Mouse (Mus musculus): ENCODE measurements around the gene Hoxd10. TPM values are rescaled to one million over a fixed set of nuclear protein-coding genes. Genes with fewer than 3 reads are reported as not detected.

Hoxd10 gene
- total RNA-seq, 2 experiments from 2014 or later: not detected

GRCm38 (mm10) chr2:74726973-74727639 is 35.4 kb downstream of the Hoxd10 start:
- DNase-seq (ENCODE audit: extremely low spot score in 1 of 2, low spot score in 1 of 2): no peak

GRCm38 (mm10) chr2:74727640-74728302 is 36.0 kb downstream of the Hoxd10 start:
- DNase-seq (ENCODE audit: extremely low spot score in 1 of 2, low spot score in 1 of 2): no peak

DNA sequence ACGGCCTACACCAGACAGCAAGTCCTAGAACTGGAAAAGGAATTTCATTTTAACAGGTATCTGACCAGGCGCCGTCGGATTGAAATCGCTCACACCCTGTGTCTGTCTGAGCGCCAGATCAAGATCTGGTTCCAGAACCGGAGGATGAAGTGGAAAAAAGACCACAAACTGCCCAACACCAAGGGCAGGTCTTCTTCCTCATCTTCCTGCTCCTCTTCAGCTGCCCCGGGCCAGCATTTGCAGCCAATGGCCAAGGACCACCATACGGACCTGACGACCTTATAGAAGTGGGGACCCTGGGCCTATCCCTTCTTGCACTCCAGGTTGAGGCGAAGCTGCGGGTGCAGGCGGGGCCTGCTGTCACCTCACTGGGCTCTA is 36.6 kb downstream of the Hoxd10 start:
- no peak for DNase-seq (ENCODE audit: extremely low spot score in 1 of 2, low spot score in 1 of 2)

DNA sequence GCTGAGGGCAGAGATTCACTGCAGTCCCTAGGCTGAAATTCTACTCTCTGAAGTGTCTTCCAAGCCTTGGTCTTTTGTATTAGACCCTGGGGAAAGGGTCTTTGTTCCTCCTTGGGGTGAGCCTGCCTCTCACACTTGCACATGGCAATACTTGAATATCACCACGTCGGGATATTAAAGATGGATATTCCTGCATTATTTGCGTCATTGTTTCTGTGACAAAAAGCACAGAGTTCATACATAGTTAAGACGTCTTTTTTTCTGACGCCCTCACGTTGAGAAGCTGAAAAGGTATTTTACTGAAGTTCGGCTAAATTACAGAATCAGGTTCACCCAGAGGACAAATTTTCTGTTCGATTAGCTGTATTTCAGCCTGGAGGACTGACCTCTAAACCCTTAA is 38.6 kb downstream of the Hoxd10 start:
- DNase-seq (ENCODE audit: extremely low spot score in 1 of 2, low spot score in 1 of 2): no peak

- no peak for DNase-seq (ENCODE audit: extremely low spot score in 1 of 2, low spot score in 1 of 2)
These were observed 39.3 kb downstream of the Hoxd10 start for GRCm38 (mm10) chr2:74731055-74731454.

- DNase-seq (ENCODE audit: extremely low spot score in 1 of 2, low spot score in 1 of 2): no peak
These were observed 40.2 kb downstream of the Hoxd10 start for GRCm38 (mm10) chr2:74731799-74732512.

- DNase-seq (ENCODE audit: extremely low spot score in 1 of 2, low spot score in 1 of 2): no peak
These were observed 41.0 kb downstream of the Hoxd10 start for GRCm38 (mm10) chr2:74732513-74733316.

GRCm38 (mm10) chr2:74733317-74733661 is 41.6 kb downstream of the Hoxd10 start:
- DNase-seq (ENCODE audit: extremely low spot score in 1 of 2, low spot score in 1 of 2): no peak

DNA sequence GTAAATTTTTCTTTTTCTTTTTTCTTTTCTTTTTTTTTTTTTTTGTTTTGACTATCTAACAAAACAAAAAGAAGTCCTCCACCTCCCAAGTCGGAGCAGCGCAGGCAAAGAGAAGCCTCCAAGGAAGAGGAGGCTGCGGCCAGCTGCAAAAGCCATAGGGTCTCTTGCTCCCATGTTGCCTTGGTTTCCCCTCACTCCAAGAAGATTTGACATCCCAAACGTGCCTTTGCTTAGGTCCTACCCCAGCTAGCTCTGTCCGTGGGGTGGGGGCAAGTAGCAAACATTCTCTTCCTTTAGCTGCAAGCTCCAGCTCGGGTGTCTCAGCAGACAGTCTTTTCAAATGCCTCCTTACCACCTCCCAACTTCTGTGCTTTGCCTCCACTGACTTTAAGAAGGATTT is 42.0 kb downstream of the Hoxd10 start:
- no peak for DNase-seq (ENCODE audit: extremely low spot score in 1 of 2, low spot score in 1 of 2)

GRCm38 (mm10) chr2:74734451-74734850 is 42.7 kb downstream of the Hoxd10 start:
- DNase-seq (ENCODE audit: extremely low spot score in 1 of 2, low spot score in 1 of 2): no peak

DNA sequence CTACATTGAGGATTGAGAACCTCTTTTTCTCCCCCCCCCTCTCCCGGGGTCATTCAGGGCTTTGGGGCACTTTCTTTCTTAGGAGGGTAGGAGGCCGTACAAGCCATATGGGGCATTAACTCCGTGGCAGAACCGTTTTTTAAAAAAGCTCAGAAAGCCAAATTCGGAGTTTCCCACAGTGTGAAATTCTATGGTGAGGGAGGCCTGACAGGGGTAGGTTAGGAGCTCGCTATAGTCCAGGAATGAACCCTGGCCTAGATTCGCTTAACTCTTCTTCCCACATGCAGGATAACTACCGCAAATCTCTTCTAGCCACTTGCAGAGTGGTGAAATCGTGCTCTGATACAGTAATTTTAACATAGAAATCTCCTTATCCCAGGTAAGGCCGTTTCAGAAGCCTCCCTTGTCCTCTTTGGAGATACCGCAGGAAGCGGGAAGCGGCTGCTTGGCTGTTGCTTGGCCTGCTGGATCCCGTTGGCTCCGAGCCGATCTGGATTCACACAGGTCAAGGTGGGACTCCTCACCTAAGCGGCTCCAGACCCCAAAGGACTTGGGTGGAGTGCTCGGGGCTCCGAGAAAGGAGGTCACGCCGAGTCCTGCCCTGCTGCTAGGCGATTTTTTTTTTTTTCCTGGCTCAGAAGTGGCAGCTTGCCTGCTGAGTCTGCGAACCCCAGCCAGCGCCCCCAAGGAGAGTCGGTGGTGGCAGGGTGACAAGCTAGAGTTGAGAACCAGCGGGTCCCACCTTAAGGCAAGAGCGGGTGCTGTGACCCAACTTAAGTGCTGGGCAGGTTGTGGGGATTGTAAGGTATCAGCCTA is 43.5 kb downstream of the Hoxd10 start:
- no peak for DNase-seq (ENCODE audit: extremely low spot score in 1 of 2, low spot score in 1 of 2)

- no peak for DNase-seq (ENCODE audit: extremely low spot score in 1 of 2, low spot score in 1 of 2)
These were observed 44.3 kb downstream of the Hoxd10 start for GRCm38 (mm10) chr2:74735851-74736687.

DNA sequence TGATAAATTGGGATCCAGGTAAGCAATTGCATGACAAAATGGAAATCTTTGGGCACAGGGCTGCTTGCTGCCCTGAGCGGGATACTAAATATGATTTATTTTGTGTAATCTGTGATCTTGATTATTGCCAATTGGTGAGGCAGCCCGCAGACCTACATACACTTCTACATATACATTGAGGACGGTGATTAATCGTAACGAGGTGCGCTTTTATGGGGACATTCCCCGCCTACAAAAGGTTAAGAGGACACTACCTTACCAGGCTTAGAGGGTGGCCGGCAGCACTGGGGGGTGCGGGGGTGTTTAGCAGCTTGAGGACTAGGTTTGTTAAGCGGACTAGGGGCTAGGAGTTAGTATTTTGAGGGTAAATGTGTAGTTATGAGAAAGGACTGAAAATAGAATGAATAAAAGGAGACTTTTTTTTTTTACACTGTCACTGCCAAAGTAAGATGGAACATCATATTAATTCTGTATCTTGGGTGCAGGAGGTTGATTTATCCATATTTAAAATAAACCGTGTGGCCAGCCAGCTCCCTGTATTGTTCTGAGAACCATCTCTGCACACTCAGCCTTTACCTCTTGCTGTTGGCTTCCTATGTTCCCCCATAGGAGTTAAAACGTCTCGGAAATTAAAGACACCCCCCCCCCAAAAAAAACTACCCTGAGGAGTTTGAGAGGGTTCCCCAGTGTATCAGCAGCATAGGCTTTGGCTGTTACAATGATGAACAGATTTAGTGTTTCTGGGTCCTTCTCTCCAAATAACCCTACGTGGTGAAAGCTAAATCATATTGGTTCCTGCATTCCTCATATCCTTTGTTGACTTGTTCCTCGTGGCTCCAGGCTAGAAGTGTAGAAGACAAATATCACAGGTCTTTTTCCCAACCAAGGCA is 45.2 kb downstream of the Hoxd10 start:
- DNase-seq (ENCODE audit: extremely low spot score in 1 of 2, low spot score in 1 of 2): no peak

GRCm38 (mm10) chr2:74737578-74738070 is 45.9 kb downstream of the Hoxd10 start:
- no peak for DNase-seq (ENCODE audit: extremely low spot score in 1 of 2, low spot score in 1 of 2)

GRCm38 (mm10) chr2:74738623-74739475 is 47.1 kb downstream of the Hoxd10 start:
- no peak for DNase-seq (ENCODE audit: extremely low spot score in 1 of 2, low spot score in 1 of 2)

GRCm38 (mm10) chr2:74739476-74739800 is 47.7 kb downstream of the Hoxd10 start:
- DNase-seq (ENCODE audit: extremely low spot score in 1 of 2, low spot score in 1 of 2): no peak

DNA sequence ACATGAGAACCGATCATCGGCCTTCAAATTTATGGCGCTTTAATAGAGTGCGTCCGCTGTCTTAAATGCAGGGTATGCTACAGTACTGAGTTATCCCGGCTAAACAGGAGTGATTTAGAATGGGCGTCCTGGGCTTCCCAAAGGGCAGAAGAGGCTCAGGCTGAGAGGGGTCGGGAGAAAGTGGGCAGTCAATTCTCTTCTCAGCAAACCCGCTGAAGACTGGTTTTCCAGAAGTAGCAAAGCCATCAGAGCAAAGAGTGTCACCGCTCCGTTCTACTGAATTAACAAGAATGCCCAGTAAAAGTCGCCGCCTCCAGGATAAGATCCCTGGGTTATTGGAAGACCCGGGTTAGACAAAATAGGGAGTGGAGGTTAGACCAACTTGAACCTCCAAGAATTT is 48.1 kb downstream of the Hoxd10 start:
- DNase-seq (ENCODE audit: extremely low spot score in 1 of 2, low spot score in 1 of 2): no peak
